Mouse (Mus musculus) left cerebral cortex, adult 2 months (tissue): ENCODE data around the gene Haus7. TPM values are rescaled to one million over a fixed set of nuclear protein-coding genes. Genes with fewer than 3 reads are reported as not detected.
A peak's percentile ranks its signal among the peaks of the same experiment; 100 is the strongest.
"Not testable (repeated sequence)": the region's sequence is repeated elsewhere in the genome, so short reads cannot be mapped to it uniquely, and the experiment has no call there.

Experiments used
- DNase-seq, 2 experiments: peaks; one replicate each; pipeline ENCODE4 v3.0.0; 2021 to 2022; ENCODE audit warnings: low spot score in 2 of 2, mixed read lengths in 1 of 2; ENCODE audit errors: extremely low spot score in 1 of 2
- H3K27ac ChIP-seq: fragments of 200-600 bp; 2 replicates; pipeline ENCODE4 v1.8.1; 2022
- H3K4me3 ChIP-seq: fragments of 200-600 bp; 2 replicates; pipeline ENCODE4 v1.8.1; 2022
- CTCF ChIP-seq: fragments of 200-600 bp; IDR thresholded peaks from 2 replicates; pipeline ENCODE4 v1.8.1; 2022; ENCODE audit warnings: antibody characterized with exemption, mild to moderate bottlenecking, moderate library complexity
- intact Hi-C: fragments of 180-260 bp; cut with DNase I; formaldehyde crosslinking; loops from one replicate; pipeline ENCODE4 v1.15.1; 2025
- long read RNA-seq, 2 experiments: library from polyadenylated mRNA; stranded (forward); transcript quantifications; one replicate each; pipeline ENCODE4 v2.0.0; 2021; ENCODE audit warnings: borderline mapping rate in 2 of 2
- total RNA-seq, 2 experiments: library from RNA; stranded (reverse); gene quantifications; 2 replicates each; pipeline ENCODE4 v1.2.3; 2021

The Haus7 gene
- total RNA-seq: 1 to 10 TPM; 7.9 to 9.2 TPM
- long read RNA-seq, experiment 1, partial matches to known transcripts: 0 of 8 reads
- long read RNA-seq, experiment 1, other reads (novel, unspliced or antisense): 3 of 8 reads
- long read RNA-seq, experiment 2, partial matches to known transcripts: 0 of 4 reads
- long read RNA-seq, experiment 2, other reads (novel, unspliced or antisense): 2 of 4 reads

- peak; percentile 85 to 88 for DNase-seq
- TF ChIP-seq CTCF: peak; percentile 39
- Histone ChIP-seq H3K4me3 (peak within 1 kb of the TSS; percentile 47), H3K27ac (no peak within 1 kb of the TSS)
- intact Hi-C loops: no loop called here
These were observed at the start of gene Haus7 for GRCm38 (mm10) chrX:73458877-73459392. TSS of gene Haus7 (minus strand) at chrX:73459044.

- no peak overlapping the region for H3K4me3 ChIP-seq
- DNase-seq: no peak
- intact Hi-C loops: no loop called here
- no peak overlapping the region for H3K27ac ChIP-seq
- no peak for TF ChIP-seq CTCF
These were observed 47.7 kb upstream of the Haus7 start for GRCm38 (mm10) chrX:73506577-73506976.

GRCm38 (mm10) chrX:73505130-73505735, 46.4 kb upstream of the Haus7 start:
- Histone ChIP-seq H3K4me3 (no peak overlapping the region), H3K27ac (no peak overlapping the region)
- intact Hi-C loops: no loop called here
- no peak for DNase-seq
- TF ChIP-seq CTCF: no peak

- intact Hi-C loops: no loop called here
These were observed 37.9 kb upstream of the Haus7 start for GRCm38 (mm10) chrX:73496746-73497145.

GRCm38 (mm10) chrX:73493567-73493966, 34.7 kb upstream of the Haus7 start:
- intact Hi-C loops: loop anchor here (2.0 to 5.0 kb wide), 3 partner anchors 41 to 441 kb away; no protein-coding TSS in a partner anchor
- peak; percentile 54 for TF ChIP-seq CTCF
- H3K4me3 ChIP-seq, H3K27ac ChIP-seq: not testable (repeated sequence)
- DNase-seq: peak; percentile 31 to 45

More at GRCm38 (mm10) chrX:73496746-73497145, 37.9 kb upstream of the Haus7 start:
- no peak for DNase-seq
- no peak for TF ChIP-seq CTCF
- no peak overlapping the region for H3K27ac ChIP-seq
- H3K4me3 ChIP-seq: no peak overlapping the region

- no peak; the same call in 1 of the 2 replicates for TF ChIP-seq CTCF
- intact Hi-C loops: loop anchor here (5.0 kb wide), 2 partner anchors 179 to 439 kb away; no protein-coding TSS in a partner anchor
- no peak overlapping the region for H3K27ac ChIP-seq
- no peak for DNase-seq
- H3K4me3 ChIP-seq: no peak overlapping the region
These were observed 32.0 kb upstream of the Haus7 start for GRCm38 (mm10) chrX:73490804-73491203.

GRCm38 (mm10) chrX:73490186-73490585, 31.3 kb upstream of the Haus7 start:
- DNase-seq: no peak
- TF ChIP-seq CTCF: no peak
- Histone ChIP-seq H3K27ac (no peak overlapping the region), H3K4me3 (no peak overlapping the region)
- intact Hi-C loops: loop anchor here (5.0 kb wide), 2 partner anchors 178 to 438 kb away; no protein-coding TSS in a partner anchor

- Histone ChIP-seq H3K4me3 (no peak overlapping the region), H3K27ac (no peak overlapping the region)
- no peak for TF ChIP-seq CTCF
- intact Hi-C loops: no loop called here
- DNase-seq: no peak
These were observed 28.1 kb upstream of the Haus7 start for GRCm38 (mm10) chrX:73486920-73487319.

GRCm38 (mm10) chrX:73484870-73485269, 26.0 kb upstream of the Haus7 start:
- DNase-seq: no peak
- no peak for TF ChIP-seq CTCF
- intact Hi-C loops: no loop called here
- no peak overlapping the region for H3K27ac ChIP-seq
- H3K4me3 ChIP-seq: no peak overlapping the region

- H3K27ac ChIP-seq: no peak overlapping the region
- no peak for DNase-seq
- no peak overlapping the region for H3K4me3 ChIP-seq
- intact Hi-C loops: no loop called here
- no peak for TF ChIP-seq CTCF
These were observed 25.2 kb upstream of the Haus7 start for GRCm38 (mm10) chrX:73484076-73484475.

GRCm38 (mm10) chrX:73483484-73483810, 24.6 kb upstream of the Haus7 start, which contains the start of gene Bgn:
TSS of gene Bgn (plus strand) at chrX:73483602.
- no peak for DNase-seq
- no peak for TF ChIP-seq CTCF
- Histone ChIP-seq H3K27ac (no peak within 1 kb of the TSS), H3K4me3 (no peak within 1 kb of the TSS)
- intact Hi-C loops: no loop called here

- no peak overlapping the region for H3K4me3 ChIP-seq
- DNase-seq: no peak
- no peak for TF ChIP-seq CTCF
- intact Hi-C loops: no loop called here
- no peak overlapping the region for H3K27ac ChIP-seq
These were observed 24.0 kb upstream of the Haus7 start for GRCm38 (mm10) chrX:73482643-73483483.
